Mouse (Mus musculus): ENCODE data around the gene Hint2. TPM values are rescaled to one million over a fixed set of nuclear protein-coding genes. Genes with fewer than 3 reads are reported as not detected.

Gene Hint2
- polyA plus RNA-seq, 1 experiment from 2014 or later, result 64.1 TPM

- Histone ChIP-seq H3K9me3 (ENCODE audit: control insufficient read depth, low read length) (peaks cover under 1% of the 10 kb centered on the region; the same call in 1 of the 2 replicates), H3K27me3 (ENCODE audit: control insufficient read depth, insufficient read depth, low read length) (peaks cover 6% of the 10 kb centered on the region), H3K4me3 (ENCODE audit: low read depth, low read length) (peak overlapping the region; percentile 64), H3K4me2 (ENCODE audit: low read depth, low read length, severe bottlenecking) (peak overlapping the region; percentile 90), H3K4me1 (replicated peaks; ENCODE audit: control insufficient read depth, insufficient read depth, low read length) (peaks cover 10% of the 10 kb centered on the region), H3K27ac (ENCODE audit: low read depth, low read length) (peak overlapping the region; percentile 50; the same call in 1 of the 2 replicates), H3K36me3 (ENCODE audit: control insufficient read depth, insufficient read depth, low read length) (no peaks in the 10 kb centered on the region), H3K9ac (ENCODE audit: low read length) (peak overlapping the region; percentile 90; the same call in 1 of the 2 replicates)
- WGBS, result 21% methylated on average over 5 of the region's 5 CpGs
- peak; percentile 52 for DNase-seq (ENCODE audit: low spot score)
- ATAC-seq (replicated peaks; ENCODE audit: low FRiP score), result peak; percentile 31; the same call in 1 of the 2 replicates
Observed at GRCm38 (mm10) chr4:43630671-43631045, 25.6 kb downstream of the Hint2 start.

GRCm38 (mm10) chr4:43630030-43630581 is 26.2 kb downstream of the Hint2 start:
- H3K9ac ChIP-seq (ENCODE audit: low read length), result no peak overlapping the region
- H3K27me3 ChIP-seq (ENCODE audit: control insufficient read depth, insufficient read depth, low read length), result peaks cover 6% of the 10 kb centered on the region
- ATAC-seq (replicated peaks; ENCODE audit: low FRiP score) (peak; percentile 58; the same call in 1 of the 2 replicates), DNase-seq (ENCODE audit: low spot score) (peak; percentile 81)
- peaks cover 6% of the 10 kb centered on the region for H3K9me3 ChIP-seq (ENCODE audit: control insufficient read depth, low read length)
- H3K4me2 ChIP-seq (ENCODE audit: low read depth, low read length, severe bottlenecking), result peak overlapping the region; percentile 24; the same call in 1 of the 2 replicates
- WGBS, result 3% methylated on average over 5 of the region's 5 CpGs
- peaks cover 10% of the 10 kb centered on the region for H3K4me1 ChIP-seq (replicated peaks; ENCODE audit: control insufficient read depth, insufficient read depth, low read length)
- 0 out of 2 replicates have a peak overlapping the region, but pooled peaks have one; percentile 50 for H3K27ac ChIP-seq (ENCODE audit: low read depth, low read length)
- no peak overlapping the region for H3K4me3 ChIP-seq (ENCODE audit: low read depth, low read length)
- H3K36me3 ChIP-seq (ENCODE audit: control insufficient read depth, insufficient read depth, low read length), result no peaks in the 10 kb centered on the region

GRCm38 (mm10) chr4:43629106-43629817 is 27.0 kb downstream of the Hint2 start:
- Histone ChIP-seq H3K9ac (ENCODE audit: low read length) (no peak overlapping the region), H3K36me3 (ENCODE audit: control insufficient read depth, insufficient read depth, low read length) (no peaks in the 10 kb centered on the region), H3K27me3 (ENCODE audit: control insufficient read depth, insufficient read depth, low read length) (peaks cover 6% of the 10 kb centered on the region), H3K27ac (ENCODE audit: low read depth, low read length) (no peak overlapping the region), H3K4me3 (ENCODE audit: low read depth, low read length) (no peak overlapping the region), H3K4me2 (ENCODE audit: low read depth, low read length, severe bottlenecking) (no peak overlapping the region), H3K9me3 (ENCODE audit: control insufficient read depth, low read length) (peaks cover 10% of the 10 kb centered on the region), H3K4me1 (replicated peaks; ENCODE audit: control insufficient read depth, insufficient read depth, low read length) (peaks cover 10% of the 10 kb centered on the region)
- WGBS, result 39% methylated on average over 20 of the region's 20 CpGs
- no peak for ATAC-seq (replicated peaks; ENCODE audit: low FRiP score)
- peak; percentile 61 for DNase-seq (ENCODE audit: low spot score)

- Histone ChIP-seq H3K27me3 (ENCODE audit: control insufficient read depth, insufficient read depth, low read length) (no peaks in the 10 kb centered on the region), H3K9me3 (ENCODE audit: control insufficient read depth, low read length) (peaks cover 6% of the 10 kb centered on the region), H3K9ac (ENCODE audit: low read length) (no peak overlapping the region), H3K36me3 (ENCODE audit: control insufficient read depth, insufficient read depth, low read length) (no peaks in the 10 kb centered on the region), H3K27ac (ENCODE audit: low read depth, low read length) (no peak overlapping the region), H3K4me1 (replicated peaks; ENCODE audit: control insufficient read depth, insufficient read depth, low read length) (no peaks in the 10 kb centered on the region), H3K4me3 (ENCODE audit: low read depth, low read length) (no peak overlapping the region), H3K4me2 (ENCODE audit: low read depth, low read length, severe bottlenecking) (no peak overlapping the region)
- ATAC-seq (replicated peaks; ENCODE audit: low FRiP score) (no peak), DNase-seq (ENCODE audit: low spot score) (no peak)
- WGBS, result 88% methylated on average over 4 of the region's 4 CpGs
Observed at GRCm38 (mm10) chr4:43620146-43620778, 36.0 kb downstream of the Hint2 start.

GRCm38 (mm10) chr4:43613060-43613730 is 43.1 kb downstream of the Hint2 start:
- DNase-seq (ENCODE audit: low spot score) (no peak), ATAC-seq (replicated peaks; ENCODE audit: low FRiP score) (no peak)
- no peaks in the 10 kb centered on the region for H3K4me1 ChIP-seq (replicated peaks; ENCODE audit: control insufficient read depth, insufficient read depth, low read length)
- H3K4me2 ChIP-seq (ENCODE audit: low read depth, low read length, severe bottlenecking), result no peak overlapping the region
- H3K9ac ChIP-seq (ENCODE audit: low read length), result no peak overlapping the region
- H3K27me3 ChIP-seq (ENCODE audit: control insufficient read depth, insufficient read depth, low read length), result no peaks in the 10 kb centered on the region
- no peak overlapping the region for H3K4me3 ChIP-seq (ENCODE audit: low read depth, low read length)
- WGBS, result 71% methylated on average over 3 of the region's 3 CpGs
- H3K36me3 ChIP-seq (ENCODE audit: control insufficient read depth, insufficient read depth, low read length), result no peaks in the 10 kb centered on the region
- no peak overlapping the region for H3K27ac ChIP-seq (ENCODE audit: low read depth, low read length)
- H3K9me3 ChIP-seq (ENCODE audit: control insufficient read depth, low read length), result no peaks in the 10 kb centered on the region

GRCm38 (mm10) chr4:43612534-43612933 is 43.7 kb downstream of the Hint2 start:
- H3K4me2 ChIP-seq (ENCODE audit: low read depth, low read length, severe bottlenecking), result no peak overlapping the region
- ATAC-seq (replicated peaks; ENCODE audit: low FRiP score), result no peak
- WGBS, result 69% methylated on average over 10 of the region's 10 CpGs

GRCm38 (mm10) chr4:43604751-43605685 is 51.2 kb downstream of the Hint2 start:
- H3K27me3 ChIP-seq (ENCODE audit: control insufficient read depth, insufficient read depth, low read length), result no peaks in the 10 kb centered on the region
- no peaks in the 10 kb centered on the region for H3K9me3 ChIP-seq (ENCODE audit: control insufficient read depth, low read length)
- 77% methylated on average over 9 of the region's 9 CpGs for WGBS
- DNase-seq (ENCODE audit: low spot score) (no peak), ATAC-seq (replicated peaks; ENCODE audit: low FRiP score) (no peak)
- no peak overlapping the region for H3K27ac ChIP-seq (ENCODE audit: low read depth, low read length)
- H3K36me3 ChIP-seq (ENCODE audit: control insufficient read depth, insufficient read depth, low read length), result no peaks in the 10 kb centered on the region
- no peaks in the 10 kb centered on the region for H3K4me1 ChIP-seq (replicated peaks; ENCODE audit: control insufficient read depth, insufficient read depth, low read length)
- H3K4me3 ChIP-seq (ENCODE audit: low read depth, low read length), result no peak overlapping the region
- H3K9ac ChIP-seq (ENCODE audit: low read length), result no peak overlapping the region
- no peak overlapping the region for H3K4me2 ChIP-seq (ENCODE audit: low read depth, low read length, severe bottlenecking)

More at GRCm38 (mm10) chr4:43612534-43612933, 43.7 kb downstream of the Hint2 start:
- Histone ChIP-seq H3K9ac (ENCODE audit: low read length) (no peak overlapping the region), H3K27ac (ENCODE audit: low read depth, low read length) (no peak overlapping the region), H3K27me3 (ENCODE audit: control insufficient read depth, insufficient read depth, low read length) (no peaks in the 10 kb centered on the region), H3K4me1 (replicated peaks; ENCODE audit: control insufficient read depth, insufficient read depth, low read length) (no peaks in the 10 kb centered on the region), H3K9me3 (ENCODE audit: control insufficient read depth, low read length) (no peaks in the 10 kb centered on the region), H3K36me3 (ENCODE audit: control insufficient read depth, insufficient read depth, low read length) (no peaks in the 10 kb centered on the region), H3K4me3 (ENCODE audit: low read depth, low read length) (no peak overlapping the region)
- no peak for DNase-seq (ENCODE audit: low spot score)
